Mouse (Mus musculus) heart, adult 2 months (tissue): ENCODE data around the gene Tex35. TPM values are rescaled to one million over a fixed set of nuclear protein-coding genes. Genes with fewer than 3 reads are reported as not detected.
A peak's percentile ranks its signal among the peaks of the same experiment; 100 is the strongest.

ENCODE experiments used
- DNase-seq, 2 experiments: peaks; one replicate each; pipeline ENCODE4 v3.0.0; 2021
- H3K27ac ChIP-seq: fragments of 200-600 bp; 2 replicates; pipeline ENCODE4 v1.8.1; 2022
- H3K27me3 ChIP-seq: fragments of 200-500 bp; 2 replicates; pipeline ENCODE4 v1.6.1; 2012; ENCODE audit warnings: mild to moderate bottlenecking, low read length, inconsistent platforms, mixed read lengths; ENCODE audit not compliant: control insufficient read depth, insufficient read depth
- H3K36me3 ChIP-seq: fragments of 200-500 bp; 2 replicates; pipeline ENCODE4 v1.6.1; 2012; ENCODE audit warnings: low read length, inconsistent platforms; ENCODE audit not compliant: control insufficient read depth, insufficient read depth
- H3K4me1 ChIP-seq: fragments of 200-500 bp; 2 replicates; pipeline ENCODE4 v1.6.1; 2011; ENCODE audit warnings: low read length; ENCODE audit not compliant: control insufficient read depth, insufficient read depth
- H3K4me3 ChIP-seq: fragments of 200-600 bp; 2 replicates; pipeline ENCODE4 v1.8.1; 2022
- H3K79me2 ChIP-seq: fragments of 200-500 bp; replicated peaks from 2 replicates; pipeline ENCODE4 v1.6.1; 2012; ENCODE audit warnings: mild to moderate bottlenecking, inconsistent platforms, low read length, moderate library complexity, mixed read lengths; ENCODE audit not compliant: control insufficient read depth, insufficient read depth
- H3K9ac ChIP-seq: fragments of 200-500 bp; 2 replicates; pipeline ENCODE4 v1.6.1; 2012; ENCODE audit warnings: low read depth, mild to moderate bottlenecking, control low read depth, inconsistent platforms, low read length, mixed read lengths
- CTCF ChIP-seq: fragments of 200-600 bp; IDR thresholded peaks from 2 replicates; pipeline ENCODE4 v1.8.1; 2022; ENCODE audit warnings: antibody characterized with exemption, mild to moderate bottlenecking, moderate library complexity
- EP300 ChIP-seq: fragments of 200-500 bp; IDR thresholded peaks from 2 replicates; pipeline ENCODE4 v1.6.1; 2011; ENCODE audit warnings: low read depth, low read length, control low read depth; ENCODE audit not compliant: insufficient read depth
- POLR2A ChIP-seq: fragments of 200-500 bp; IDR thresholded peaks from 2 replicates; pipeline ENCODE4 v1.6.1; 2011; ENCODE audit warnings: mild to moderate bottlenecking, low read depth, low read length, control low read depth; ENCODE audit not compliant: insufficient read depth
- WGBS: fragments of 180-500 bp; shearing (Covaris S2); methylation state at CpG from one replicate; pipeline ENCODE4 v1.1.7; 2018; 5-methylcytosine and 5-hydroxymethylcytosine counted together
- intact Hi-C: fragments of 180-260 bp; cut with DNase I; formaldehyde crosslinking; loops from one replicate; pipeline ENCODE4 v1.15.1; 2025
- polyA plus RNA-seq: library from polyadenylated mRNA; depleted of rRNA; stranded (reverse); fragments of >200 nt; gene quantifications from 2 replicates; pipeline ENCODE4 v1.2.3, GENCODE M21; 2012
- total RNA-seq, 2 experiments: library from RNA; stranded (reverse); gene quantifications; 2 replicates each; pipeline ENCODE4 v1.2.3; 2021

The Tex35 gene
- total and polyA plus RNA-seq, 3 experiments = not detected

GRCm38 (mm10) chr1:157073592-157073991 is 34.9 kb downstream of the Tex35 start:
- no peaks in the 10 kb centered on the region for H3K27me3 ChIP-seq
- TF ChIP-seq EP300 = no peak
- H3K27ac ChIP-seq = no peak overlapping the region
- H3K4me1 ChIP-seq = peaks cover 2% of the 10 kb centered on the region; the same call in 1 of the 2 replicates
- no peaks in the 10 kb centered on the region for H3K79me2 ChIP-seq
- H3K36me3 ChIP-seq = no peaks in the 10 kb centered on the region
- H3K4me3 ChIP-seq = no peak overlapping the region
- no peak overlapping the region for H3K9ac ChIP-seq
- intact Hi-C loops = no loop called here
- 53% methylated on average over 4 of the region's 4 CpGs for WGBS
- DNase-seq = no peak

- H3K36me3 ChIP-seq = no peaks in the 10 kb centered on the region
- no peak overlapping the region for H3K4me3 ChIP-seq
- DNase-seq = no peak
- no peaks in the 10 kb centered on the region for H3K79me2 ChIP-seq
- intact Hi-C loops = no loop called here
- no peaks in the 10 kb centered on the region for H3K27me3 ChIP-seq
- no peak for TF ChIP-seq EP300
- no peak for TF ChIP-seq POLR2A
- TF ChIP-seq CTCF = no peak
- H3K4me1 ChIP-seq = no peaks in the 10 kb centered on the region; the same call in 1 of the 2 replicates
- H3K9ac ChIP-seq = no peak overlapping the region
- 92% methylated on average over 15 of the region's 15 CpGs for WGBS
- H3K27ac ChIP-seq = no peak overlapping the region
These were observed 39.2 kb downstream of the Tex35 start for GRCm38 (mm10) chr1:157069181-157069828.

GRCm38 (mm10) chr1:157068316-157068715 is 40.2 kb downstream of the Tex35 start:
- Histone ChIP-seq H3K79me2 (no peaks in the 10 kb centered on the region), H3K4me3 (no peak overlapping the region), H3K4me1 (no peaks in the 10 kb centered on the region; the same call in 1 of the 2 replicates), H3K27me3 (no peaks in the 10 kb centered on the region), H3K36me3 (no peaks in the 10 kb centered on the region), H3K27ac (no peak overlapping the region), H3K9ac (no peak overlapping the region)
- intact Hi-C loops = no loop called here
- no peak for TF ChIP-seq POLR2A
- no peak for TF ChIP-seq EP300
- no peak for TF ChIP-seq CTCF
- no peak for DNase-seq

- intact Hi-C loops = no loop called here
- 80% methylated on average over 12 of the region's 12 CpGs for WGBS
- TF ChIP-seq CTCF (no peak), POLR2A (no peak), EP300 (no peak)
These were observed 42.4 kb downstream of the Tex35 start for GRCm38 (mm10) chr1:157065819-157066730.

GRCm38 (mm10) chr1:157063318-157064115 is 45.0 kb downstream of the Tex35 start:
- Histone ChIP-seq H3K27me3 (no peaks in the 10 kb centered on the region), H3K79me2 (no peaks in the 10 kb centered on the region), H3K4me3 (no peak overlapping the region), H3K36me3 (no peaks in the 10 kb centered on the region), H3K9ac (no peak overlapping the region), H3K27ac (no peak overlapping the region), H3K4me1 (no peaks in the 10 kb centered on the region; the same call in 1 of the 2 replicates)
- intact Hi-C loops = no loop called here
- WGBS = 48% methylated on average over 13 of the region's 13 CpGs
- no peak for DNase-seq
- TF ChIP-seq CTCF = 0 out of 2 replicates have a peak, but pooled peaks have one; percentile 10
- no peak for TF ChIP-seq EP300
- TF ChIP-seq POLR2A = no peak

More at GRCm38 (mm10) chr1:157065819-157066730, 42.4 kb downstream of the Tex35 start:
- Histone ChIP-seq H3K27me3 (no peaks in the 10 kb centered on the region), H3K4me3 (no peak overlapping the region), H3K4me1 (no peaks in the 10 kb centered on the region; the same call in 1 of the 2 replicates), H3K36me3 (no peaks in the 10 kb centered on the region), H3K27ac (no peak overlapping the region; the same call in 1 of the 2 replicates), H3K9ac (no peak overlapping the region), H3K79me2 (no peaks in the 10 kb centered on the region)
- no peak for DNase-seq

GRCm38 (mm10) chr1:157062445-157062825 is 46.0 kb downstream of the Tex35 start:
- no peak overlapping the region for H3K27ac ChIP-seq
- H3K4me3 ChIP-seq = no peak overlapping the region
- no peak for DNase-seq
- H3K79me2 ChIP-seq = no peaks in the 10 kb centered on the region
- no peak overlapping the region for H3K9ac ChIP-seq
- intact Hi-C loops = no loop called here
- TF ChIP-seq CTCF = no peak
- TF ChIP-seq EP300 = 0 out of 2 replicates have a peak, but pooled peaks have one; percentile 13
- no peaks in the 10 kb centered on the region for H3K36me3 ChIP-seq
- no peaks in the 10 kb centered on the region; the same call in 1 of the 2 replicates for H3K4me1 ChIP-seq
- 67% methylated on average over 5 of the region's 5 CpGs for WGBS
- no peaks in the 10 kb centered on the region for H3K27me3 ChIP-seq
